Mouse (Mus musculus) macrophage (primary cell): ENCODE data around the gene Zfp335. TPM values are rescaled to one million over a fixed set of nuclear protein-coding genes. Genes with fewer than 3 reads are reported as not detected.
"Not testable (repeated sequence)": the region's sequence is repeated elsewhere in the genome, so short reads cannot be mapped to it uniquely, and the experiment has no call there.

Experiments used
- H3K27ac ChIP-seq: fragments of 350-480 bp; formaldehyde crosslinking; 2 replicates; pipeline ENCODE4 v1.9.0; 2021
- H3K36me3 ChIP-seq: fragments of 350-480 bp; formaldehyde crosslinking; 2 replicates; pipeline ENCODE4 v1.9.0; 2021; ENCODE audit errors: inconsistent target
- H3K4me3 ChIP-seq: fragments of 350-480 bp; formaldehyde crosslinking; 2 replicates; pipeline ENCODE4 v1.9.0; 2021; ENCODE audit errors: inconsistent target
- H3K79me2 ChIP-seq: fragments of 350-480 bp; formaldehyde crosslinking; 2 replicates; pipeline ENCODE4 v1.9.0; 2021; ENCODE audit errors: inconsistent target
- WGBS: methylation state at CpG from one replicate; pipeline ENCODE4 v1.1.7; 2026; ENCODE audit warnings: inconsistent platforms; ENCODE audit not compliant: missing documents; 5-methylcytosine and 5-hydroxymethylcytosine counted together
- polyA plus RNA-seq: library from polyadenylated mRNA; stranded (reverse); fragments of 250-400 nt; gene quantifications from 3 replicates; pipeline ENCODE4 v1.2.4, GENCODE M21; 2018; ENCODE audit warnings: inconsistent platforms

Zfp335 gene
- polyA plus RNA-seq, 1 experiment from 2014 or later: 6.8 TPM

DNA sequence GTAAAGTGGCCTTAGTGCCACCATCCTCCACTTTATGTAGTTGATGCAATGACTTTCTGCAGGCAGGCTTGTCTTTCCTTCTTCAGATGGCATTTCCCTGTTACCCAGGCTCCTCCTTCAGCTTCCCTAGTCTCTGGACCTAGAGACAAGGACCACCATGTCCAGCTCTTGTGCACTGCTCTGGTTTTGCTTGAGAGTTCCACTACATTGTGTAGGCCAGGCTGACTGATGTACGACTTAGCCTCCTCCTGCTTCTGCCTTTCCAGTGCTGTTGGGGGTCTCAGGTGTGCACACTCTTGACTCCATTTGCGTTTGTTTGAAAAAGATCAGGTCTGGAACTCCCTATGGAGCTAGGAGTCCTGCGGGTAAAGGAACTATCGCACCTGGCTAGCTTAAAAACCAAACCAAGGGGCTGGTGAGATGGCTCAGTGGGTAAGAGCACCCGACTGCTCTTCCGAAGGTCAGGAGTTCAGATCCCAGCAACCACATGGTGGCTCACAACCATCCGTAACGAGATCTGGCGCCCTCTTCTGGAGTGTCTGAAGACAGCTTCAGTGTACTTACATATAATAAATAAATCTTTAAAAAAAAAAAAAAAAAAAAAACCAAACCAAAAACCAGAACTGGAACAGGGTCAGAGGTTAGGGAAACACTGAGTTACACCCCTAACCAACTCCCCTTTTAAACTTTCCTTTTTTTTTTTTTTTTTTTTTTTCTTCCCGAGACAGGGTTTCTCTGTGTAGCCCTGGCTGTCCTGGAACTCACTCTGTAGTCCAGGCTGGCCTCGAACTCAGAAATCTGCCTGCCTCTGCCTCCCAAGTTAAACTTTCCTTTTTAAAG is 34.0 kb downstream of the Zfp335 start:
- not testable (repeated sequence) for H3K36me3 ChIP-seq
- Histone ChIP-seq H3K4me3 (peak overlapping the region; percentile 86; the same call in 1 of the 2 replicates), H3K79me2 (peaks cover 32% of the 10 kb centered on the region), H3K27ac (peak overlapping the region; percentile 95)
- 94% methylated on average over 7 of the region's 11 CpGs for WGBS

DNA sequence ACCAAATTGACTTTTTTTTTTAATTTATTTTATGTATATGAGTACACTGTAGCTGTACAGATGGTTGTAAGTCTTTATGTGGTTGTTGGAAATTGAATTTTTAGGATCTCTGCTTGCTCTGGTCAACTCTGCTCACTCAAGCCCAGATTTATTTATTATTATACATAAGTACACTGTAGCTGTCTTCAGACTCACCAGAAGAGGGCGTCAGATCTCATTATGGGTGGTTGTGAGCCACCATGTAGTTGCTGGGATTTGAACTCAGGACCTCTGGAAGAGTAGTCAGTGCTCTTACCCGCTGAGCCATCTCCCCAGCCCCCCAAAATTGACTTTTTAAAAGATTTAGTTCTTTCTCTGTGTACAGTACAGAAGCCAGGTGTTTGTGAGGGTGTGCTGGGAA is 35.9 kb downstream of the Zfp335 start:
- no CpG with 5 or more reads among the region's 2 CpGs for WGBS
- not testable (repeated sequence) for H3K4me3 ChIP-seq, H3K36me3 ChIP-seq
- Histone ChIP-seq H3K27ac (peak overlapping the region; percentile 87), H3K79me2 (peaks cover 12% of the 10 kb centered on the region)

GRCm38 (mm10) chr2:164874239-164874769 is 37.3 kb downstream of the Zfp335 start:
- peaks cover 4% of the 10 kb centered on the region; the same call in 1 of the 2 replicates for H3K79me2 ChIP-seq
- peak overlapping the region; percentile 28 for H3K4me3 ChIP-seq
- WGBS: 58% methylated on average over 1 of the region's 1 CpGs

GRCm38 (mm10) chr2:164873621-164874020 is 37.9 kb downstream of the Zfp335 start:
- Histone ChIP-seq H3K27ac (peak overlapping the region; percentile 87), H3K4me3 (peak overlapping the region; percentile 28)
- WGBS: 73% methylated on average over 3 of the region's 3 CpGs

More at GRCm38 (mm10) chr2:164874239-164874769, 37.3 kb downstream of the Zfp335 start:
- Histone ChIP-seq H3K27ac (peak overlapping the region; percentile 87), H3K36me3 (no peaks in the 10 kb centered on the region)

DNA sequence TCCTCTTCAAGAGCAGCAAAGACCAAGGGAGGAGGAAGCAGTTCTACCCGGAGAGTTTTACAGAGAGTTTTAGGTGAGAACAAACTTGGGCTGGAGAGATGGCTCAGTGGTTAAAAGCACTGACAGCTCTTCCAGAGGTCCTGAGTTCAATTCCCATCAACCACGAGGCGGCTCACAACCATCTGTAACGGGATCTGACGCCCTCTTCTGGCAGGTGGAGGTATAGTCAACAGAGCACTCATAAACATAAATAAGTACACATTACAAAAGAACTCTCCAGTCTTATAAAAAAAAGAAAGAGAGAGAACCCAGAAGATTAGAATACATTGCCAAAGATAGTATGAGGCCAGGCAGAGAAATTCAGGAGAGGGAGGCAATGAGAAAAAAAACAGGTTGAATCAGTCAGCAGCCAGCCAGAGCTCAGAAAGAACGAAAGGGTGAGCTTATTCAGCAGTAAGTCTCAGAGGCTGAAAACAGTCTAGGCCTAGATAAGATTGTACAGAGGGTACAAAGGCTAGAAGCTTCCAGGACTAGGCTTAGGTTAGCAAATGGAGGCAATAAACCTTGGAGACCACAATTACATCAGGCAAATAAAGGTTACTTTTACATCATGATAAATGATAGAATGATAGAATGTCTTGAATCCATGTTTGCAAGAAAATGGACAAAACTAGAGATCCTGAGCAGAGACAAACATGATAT is 39.8 kb downstream of the Zfp335 start:
- 80% methylated on average over 6 of the region's 6 CpGs for WGBS
- H3K79me2 ChIP-seq: no peaks in the 10 kb centered on the region
- no peak overlapping the region for H3K4me3 ChIP-seq
- H3K36me3 ChIP-seq: no peaks in the 10 kb centered on the region
- H3K27ac ChIP-seq: no peak overlapping the region

More at GRCm38 (mm10) chr2:164873621-164874020, 37.9 kb downstream of the Zfp335 start:
- no peaks in the 10 kb centered on the region for H3K36me3 ChIP-seq
- no peaks in the 10 kb centered on the region; the same call in 1 of the 2 replicates for H3K79me2 ChIP-seq

DNA sequence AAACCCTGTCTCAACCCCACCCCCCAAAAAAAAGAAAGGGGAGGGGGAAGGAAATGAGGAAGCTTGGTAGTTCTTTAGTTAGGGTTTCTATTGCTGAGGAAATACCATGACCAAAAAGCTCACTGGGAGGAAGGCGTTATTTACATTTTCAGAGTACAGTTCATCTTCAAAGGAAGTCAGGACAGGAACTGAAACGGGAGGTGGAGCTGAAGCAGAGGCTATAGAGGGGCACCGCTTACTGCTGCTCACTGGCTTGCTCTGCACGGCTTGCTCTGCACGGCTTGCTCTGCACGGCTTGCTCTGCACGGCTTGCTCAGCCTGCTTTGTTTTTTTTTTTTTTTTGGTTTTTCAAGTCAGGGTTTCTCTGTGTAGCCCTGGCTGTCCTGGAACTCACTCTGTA is 43.1 kb downstream of the Zfp335 start:
- H3K36me3 ChIP-seq: no peaks in the 10 kb centered on the region
- H3K79me2 ChIP-seq: no peaks in the 10 kb centered on the region
- H3K27ac ChIP-seq: peak overlapping the region; percentile 96
- 2% methylated on average over 7 of the region's 7 CpGs for WGBS
- H3K4me3 ChIP-seq: no peak overlapping the region

DNA sequence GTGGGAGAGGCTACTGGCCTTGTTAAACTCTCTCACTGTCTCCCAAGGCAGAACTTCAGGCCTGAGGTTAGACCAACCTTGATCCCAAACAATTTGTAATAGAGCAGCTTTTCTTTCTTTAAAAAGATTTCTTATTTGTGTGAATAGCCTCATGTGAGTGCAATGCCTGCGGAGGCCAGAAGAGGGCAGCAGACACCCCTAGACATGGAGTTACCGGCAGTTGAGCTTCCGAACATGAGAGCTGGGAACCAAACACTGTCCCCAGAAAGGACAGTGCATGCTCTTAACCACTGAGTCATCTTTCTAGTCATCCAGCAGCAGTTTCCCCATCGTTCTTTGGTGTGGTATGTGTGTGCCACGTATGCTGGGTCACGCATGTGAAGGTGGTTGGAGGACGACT is 44.0 kb downstream of the Zfp335 start:
- Histone ChIP-seq H3K36me3 (no peaks in the 10 kb centered on the region), H3K4me3 (no peak overlapping the region), H3K79me2 (no peaks in the 10 kb centered on the region), H3K27ac (peak overlapping the region; percentile 96)
- 98% methylated on average over 7 of the region's 7 CpGs for WGBS

DNA sequence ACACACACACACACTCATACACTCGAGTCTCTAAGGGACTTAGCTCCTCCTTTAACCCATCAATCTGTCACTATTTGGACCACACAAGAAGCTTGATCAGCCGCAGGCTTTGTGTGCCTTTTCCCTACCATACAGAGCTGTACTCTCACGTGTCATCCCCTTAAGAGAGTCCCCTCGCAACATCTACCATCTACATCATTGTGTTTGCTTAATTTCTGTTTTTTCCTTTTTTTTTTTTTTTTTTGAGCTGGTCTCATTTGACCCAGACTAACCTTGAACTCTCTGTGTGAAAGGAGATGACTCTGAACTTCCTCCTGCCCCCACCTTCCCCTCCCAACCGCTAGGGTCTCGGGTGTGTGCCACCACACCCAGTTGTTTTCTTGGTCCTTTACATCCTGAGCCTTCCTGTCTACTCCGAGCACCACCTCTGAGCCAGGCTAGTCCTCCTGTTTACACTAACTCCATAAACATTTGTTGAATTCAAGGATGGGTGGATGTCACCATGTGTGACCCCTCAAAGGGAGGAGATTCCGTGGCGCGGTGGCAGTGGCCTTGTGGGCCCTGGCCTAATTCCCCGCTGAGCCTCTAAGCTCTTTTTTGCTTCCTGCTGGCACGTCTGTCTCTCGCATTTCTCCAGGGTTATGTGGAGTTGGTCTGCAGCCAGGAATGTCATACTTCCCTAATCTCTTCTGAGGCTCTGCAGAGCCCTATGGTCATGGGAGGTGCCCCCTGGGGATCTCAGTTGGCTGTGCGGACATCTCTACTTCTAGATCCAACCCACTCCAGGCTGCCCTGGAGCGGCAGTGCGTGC is 44.6 kb downstream of the Zfp335 start:
- Histone ChIP-seq H3K79me2 (no peaks in the 10 kb centered on the region), H3K27ac (peak overlapping the region; percentile 96), H3K36me3 (no peaks in the 10 kb centered on the region), H3K4me3 (no peak overlapping the region)
- WGBS: 20% methylated on average over 16 of the region's 16 CpGs

DNA sequence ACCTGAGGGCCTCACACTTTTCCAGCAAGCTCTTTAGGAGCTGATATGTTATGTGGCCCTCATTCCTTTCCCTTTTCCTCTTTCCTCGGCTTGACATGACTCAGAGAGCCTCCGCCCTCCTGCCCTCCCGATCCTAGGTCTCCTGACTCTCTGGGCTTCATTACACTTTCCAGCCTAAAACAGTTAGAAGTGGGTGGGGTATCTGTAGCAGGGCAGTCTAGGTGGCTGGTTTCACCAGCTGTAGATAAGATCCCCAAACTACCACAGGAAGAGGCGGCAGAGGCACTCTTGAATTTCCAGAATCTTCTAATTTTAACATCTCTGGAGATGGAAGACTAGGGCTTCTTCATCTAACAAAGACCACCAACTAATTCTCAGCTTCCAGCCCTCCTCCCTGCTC is 47.0 kb downstream of the Zfp335 start:
- 70% methylated on average over 4 of the region's 4 CpGs for WGBS
- Histone ChIP-seq H3K79me2 (no peaks in the 10 kb centered on the region), H3K27ac (peak overlapping the region; percentile 17; the same call in 1 of the 2 replicates), H3K4me3 (no peak overlapping the region), H3K36me3 (no peaks in the 10 kb centered on the region)

DNA sequence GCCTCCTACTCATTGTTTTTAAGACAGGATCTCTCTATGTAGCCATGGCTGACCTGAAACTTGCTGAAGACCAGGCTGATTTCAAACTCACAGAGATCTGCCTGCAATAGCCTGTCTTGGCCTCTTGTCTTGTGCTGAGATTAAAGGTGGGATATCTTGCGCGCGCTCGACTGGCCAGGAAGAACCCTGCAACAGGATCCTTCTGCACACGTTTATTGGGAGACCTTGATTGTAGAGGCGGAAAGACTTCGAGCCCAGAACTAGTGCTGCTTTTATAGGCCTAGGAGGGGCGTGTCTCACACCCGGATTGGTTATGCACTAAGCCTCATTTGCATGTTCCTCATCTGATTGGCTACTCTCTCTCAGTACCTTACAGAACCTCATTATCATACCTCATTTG is 48.1 kb downstream of the Zfp335 start:
- WGBS: no CpG with 5 or more reads among the region's 9 CpGs
- H3K4me3 ChIP-seq, H3K79me2 ChIP-seq, H3K36me3 ChIP-seq: not testable (repeated sequence)
- H3K27ac ChIP-seq: peak overlapping the region; percentile 96

GRCm38 (mm10) chr2:164862179-164862861 is 49.2 kb downstream of the Zfp335 start:
- no peaks in the 10 kb centered on the region for H3K36me3 ChIP-seq
- H3K27ac ChIP-seq: peak overlapping the region; percentile 96
- WGBS: 2% methylated on average over 8 of the region's 9 CpGs
- H3K4me3 ChIP-seq: no peak overlapping the region
- H3K79me2 ChIP-seq: no peaks in the 10 kb centered on the region

DNA sequence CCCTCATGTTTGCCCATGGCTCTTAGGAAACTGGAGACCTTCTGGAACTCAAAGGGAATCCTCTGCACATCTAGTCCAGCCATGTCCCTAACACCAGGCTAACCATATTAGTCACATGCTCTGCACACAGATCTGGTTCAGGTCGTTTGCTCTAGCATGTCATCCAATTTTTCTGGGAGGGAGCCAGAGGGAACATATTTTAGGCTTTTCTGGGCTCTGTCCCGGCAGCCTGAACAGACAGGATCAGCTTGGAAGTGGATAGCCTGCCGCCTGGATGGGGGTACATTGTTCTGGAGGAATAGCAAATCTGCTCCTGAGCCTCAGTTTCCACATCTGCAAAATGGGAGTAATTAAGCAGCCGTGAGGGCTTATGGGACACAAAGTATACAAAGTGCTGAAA is 50.5 kb downstream of the Zfp335 start:
- peak overlapping the region; percentile 96 for H3K27ac ChIP-seq
- H3K36me3 ChIP-seq: no peaks in the 10 kb centered on the region
- no peak overlapping the region for H3K4me3 ChIP-seq
- 85% methylated on average over 4 of the region's 4 CpGs for WGBS
- peaks cover 5% of the 10 kb centered on the region for H3K79me2 ChIP-seq

- Histone ChIP-seq H3K4me3 (no peak overlapping the region), H3K27ac (no peak overlapping the region), H3K36me3 (peaks cover 3% of the 10 kb centered on the region), H3K79me2 (peaks cover 11% of the 10 kb centered on the region)
- 80% methylated on average over 9 of the region's 9 CpGs for WGBS
Measured at GRCm38 (mm10) chr2:164859640-164860432, 51.7 kb downstream of the Zfp335 start.
